Mouse (Mus musculus) MEL (cell line): Measurements from ENCODE around the gene Ltk. TPM values are rescaled to one million over a fixed set of nuclear protein-coding genes. Genes with fewer than 3 reads are reported as not detected.
A peak's percentile ranks its signal among the peaks of the same experiment; 100 is the strongest.

Source experiments
- DNase-seq: peaks from one replicate; pipeline ENCODE4 v3.0.0; 2011; ENCODE audit warnings: low read depth, low spot score
- H3K27ac ChIP-seq: 2 replicates; pipeline ENCODE4 v1.5.1; 2012; ENCODE audit warnings: low read depth, mild to moderate bottlenecking, control low read depth, low read length, moderate library complexity; ENCODE audit not compliant: control insufficient read depth
- H3K27me3 ChIP-seq, 2 experiments: fragments of 150-350 bp in 1 of 2; sonication (generic) in 1 of 2; 2 replicates each; pipeline ENCODE4 v1.6.1; 2012; ENCODE audit warnings: low read length in 2 of 2, mild to moderate bottlenecking in 2 of 2, improper control_type of control experiment in 1 of 2, moderate library complexity in 1 of 2; ENCODE audit not compliant: insufficient read depth in 2 of 2, control insufficient read depth in 1 of 2
- H3K36me3 ChIP-seq, 2 experiments: 2 replicates each; pipeline ENCODE4 v1.6.1; 2012 to 2014; ENCODE audit warnings: low read length in 2 of 2, improper control_type of control experiment in 1 of 2, inconsistent platforms in 1 of 2, mild to moderate bottlenecking in 1 of 2; ENCODE audit not compliant: insufficient read depth in 2 of 2, control insufficient read depth in 1 of 2
- H3K4me1 ChIP-seq, 2 experiments: fragments of 150-350 bp in 1 of 2; sonication (generic) in 1 of 2; 2 replicates each; pipeline ENCODE4 v1.6.1; 2012; ENCODE audit warnings: low read length in 2 of 2, improper control_type of control experiment in 1 of 2, mild to moderate bottlenecking in 1 of 2; ENCODE audit not compliant: insufficient read depth in 2 of 2, control insufficient read depth in 1 of 2
- H3K4me3 ChIP-seq, 2 experiments: fragments of 150-350 bp in 1 of 2; sonication (generic) in 1 of 2; 2 replicates each; pipeline ENCODE4 v1.5.1; 2012; ENCODE audit warnings: low read depth in 2 of 2, low read length in 2 of 2, mild to moderate bottlenecking in 2 of 2, moderate library complexity in 2 of 2, control low read depth in 1 of 2, improper control_type of control experiment in 1 of 2; ENCODE audit not compliant: control insufficient read depth in 1 of 2, insufficient read depth in 1 of 2
- H3K79me2 ChIP-seq: 2 replicates; pipeline ENCODE4 v1.6.1; 2012; ENCODE audit warnings: mild to moderate bottlenecking, low read length, moderate library complexity; ENCODE audit not compliant: control insufficient read depth, poor library complexity, insufficient read depth
- H3K9ac ChIP-seq: 2 replicates; pipeline ENCODE4 v1.6.1; 2012; ENCODE audit warnings: low read depth, mild to moderate bottlenecking, control low read depth, low read length, moderate library complexity; ENCODE audit not compliant: control insufficient read depth, poor library complexity, severe bottlenecking
- H3K9me3 ChIP-seq: fragments of 150-350 bp; sonication (generic); replicated peaks from 2 replicates; pipeline ENCODE4 v1.6.1; 2012; ENCODE audit warnings: mild to moderate bottlenecking, low read length, improper control_type of control experiment, moderate library complexity; ENCODE audit not compliant: insufficient read depth
- CHD1 ChIP-seq: IDR thresholded peaks from 2 replicates; pipeline ENCODE4 v1.6.1; 2012; ENCODE audit warnings: low read depth, mild to moderate bottlenecking, inconsistent platforms, low read length, improper control_type of control experiment
- CTCF ChIP-seq, 3 experiments: IDR thresholded peaks in 2 of 3; conservative IDR thresholded peaks in 1 of 3; 2 replicates each; pipeline ENCODE4 v1.5.1; 2011 to 2012; ENCODE audit warnings: low read length in 3 of 3, low read depth in 2 of 3, mild to moderate bottlenecking in 2 of 3, improper control_type of control experiment in 1 of 3, inconsistent platforms in 1 of 3, mixed read lengths in 1 of 3, moderate library complexity in 1 of 3; ENCODE audit not compliant: control insufficient read depth in 1 of 3, insufficient read depth in 1 of 3, poor library complexity in 1 of 3, severe bottlenecking in 1 of 3
- E2F4 ChIP-seq: IDR thresholded peaks from 2 replicates; pipeline ENCODE4 v1.6.1; 2011; ENCODE audit warnings: low read depth, low read length, improper control_type of control experiment, borderline replicate concordance
- ETS1 ChIP-seq: IDR thresholded peaks from 2 replicates; pipeline ENCODE4 v1.6.1; 2012; ENCODE audit warnings: low read depth, mild to moderate bottlenecking, inconsistent platforms, low read length, improper control_type of control experiment, moderate library complexity
- GABPA ChIP-seq: IDR thresholded peaks from 2 replicates; pipeline ENCODE4 v1.6.1; 2012; ENCODE audit warnings: low read depth, mild to moderate bottlenecking, inconsistent platforms, low read length, improper control_type of control experiment, moderate library complexity
- KAT2A ChIP-seq: conservative IDR thresholded peaks from 2 replicates; pipeline ENCODE4 v1.6.1; 2012; ENCODE audit warnings: low read depth, low read length, improper control_type of control experiment, inconsistent platforms
- MAX ChIP-seq: IDR thresholded peaks from 2 replicates; pipeline ENCODE4 v1.6.1; 2011; ENCODE audit warnings: low read length, improper control_type of control experiment
- MEF2A ChIP-seq: IDR thresholded peaks from 2 replicates; pipeline ENCODE4 v1.6.1; 2014; ENCODE audit warnings: low read depth, mild to moderate bottlenecking, inconsistent platforms, low read length, improper control_type of control experiment; ENCODE audit not compliant: poor library complexity, insufficient replicate concordance, severe bottlenecking; ENCODE audit errors: extremely low read depth
- MXI1 ChIP-seq: IDR thresholded peaks from 2 replicates; pipeline ENCODE4 v1.6.1; 2011; ENCODE audit warnings: mild to moderate bottlenecking, low read depth, low read length, improper control_type of control experiment
- MYB ChIP-seq: IDR thresholded peaks from 2 replicates; pipeline ENCODE4 v1.6.1; 2011; ENCODE audit warnings: mild to moderate bottlenecking, low read depth, low read length, improper control_type of control experiment
- MYC ChIP-seq: IDR thresholded peaks from 2 replicates; pipeline ENCODE4 v1.6.1; 2011; ENCODE audit warnings: low read depth, mild to moderate bottlenecking, low read length, improper control_type of control experiment, moderate library complexity
- NELFE ChIP-seq: IDR thresholded peaks from 2 replicates; pipeline ENCODE4 v1.6.1; 2011; ENCODE audit warnings: low read depth, low read length, improper control_type of control experiment
- POLR2A ChIP-seq, 2 experiments: IDR thresholded peaks; 2 replicates each; pipeline ENCODE4 v1.6.1; 2011 to 2012; ENCODE audit warnings: low read length in 2 of 2, mild to moderate bottlenecking in 2 of 2, control low read depth in 1 of 2, improper control_type of control experiment in 1 of 2, low read depth in 1 of 2, moderate library complexity in 1 of 2; ENCODE audit not compliant: control insufficient read depth in 1 of 2, insufficient read depth in 1 of 2, poor library complexity in 1 of 2
- POLR2AphosphoS2 ChIP-seq: IDR thresholded peaks from 2 replicates; pipeline ENCODE4 v1.6.1; 2011; ENCODE audit warnings: low read length, improper control_type of control experiment
- POLR2AphosphoS5 ChIP-seq: IDR thresholded peaks from 2 replicates; pipeline ENCODE4 v1.6.1; 2012; ENCODE audit warnings: low read depth, borderline replicate concordance, mild to moderate bottlenecking, inconsistent platforms, low read length, moderate library complexity, mixed read lengths
- RAD21 ChIP-seq: IDR thresholded peaks from 2 replicates; pipeline ENCODE4 v1.6.1; 2011; ENCODE audit warnings: mild to moderate bottlenecking, low read depth, low read length, improper control_type of control experiment
- SMC3 ChIP-seq: IDR thresholded peaks from 2 replicates; pipeline ENCODE4 v1.6.1; 2011; ENCODE audit warnings: low read depth, low read length, improper control_type of control experiment
- TBP ChIP-seq: IDR thresholded peaks from 2 replicates; pipeline ENCODE4 v1.8.0; 2011; ENCODE audit warnings: low read depth, low read length, improper control_type of control experiment
- TCF12 ChIP-seq: IDR thresholded peaks from 2 replicates; pipeline ENCODE4 v1.6.1; 2014; ENCODE audit warnings: low read depth, mild to moderate bottlenecking, inconsistent platforms, low read length, improper control_type of control experiment, moderate library complexity
- UBTF ChIP-seq: IDR thresholded peaks from 2 replicates; pipeline ENCODE4 v1.6.1; 2012; ENCODE audit warnings: low read depth, mild to moderate bottlenecking, inconsistent platforms, low read length, improper control_type of control experiment, moderate library complexity, borderline replicate concordance; ENCODE audit not compliant: insufficient read depth
- USF1 ChIP-seq: IDR thresholded peaks from 2 replicates; pipeline ENCODE4 v1.6.1; 2014; ENCODE audit warnings: low read depth, mild to moderate bottlenecking, inconsistent platforms, low read length, improper control_type of control experiment, moderate library complexity
- ZC3H11A ChIP-seq: IDR thresholded peaks from 2 replicates; pipeline ENCODE4 v1.6.1; 2012; ENCODE audit warnings: low read depth, mild to moderate bottlenecking, inconsistent platforms, low read length, improper control_type of control experiment
- ZKSCAN1 ChIP-seq: IDR thresholded peaks from 2 replicates; pipeline ENCODE4 v1.6.1; 2012; ENCODE audit warnings: low read depth, mild to moderate bottlenecking, inconsistent platforms, low read length, improper control_type of control experiment, moderate library complexity
- ZMIZ1 ChIP-seq: IDR thresholded peaks from 2 replicates; pipeline ENCODE4 v1.6.1; 2012; ENCODE audit warnings: low read depth, mild to moderate bottlenecking, inconsistent platforms, low read length, improper control_type of control experiment, moderate library complexity
- ZNF384 ChIP-seq: IDR thresholded peaks from 2 replicates; pipeline ENCODE4 v1.6.1; 2012; ENCODE audit warnings: low read depth, mild to moderate bottlenecking, inconsistent platforms, low read length, improper control_type of control experiment
- polyA plus RNA-seq, 2 experiments: library from polyadenylated mRNA; stranded (reverse) in 1 of 2; unstranded in 1 of 2; fragments of >175 nt in 1 of 2; fragments of >200 nt in 1 of 2; gene quantifications; 2 replicates each; pipeline versions ENCODE4 v1.2.1 to v1.2.4; 2012; ENCODE audit warnings: low replicate concordance in 2 of 2, low read depth in 1 of 2; ENCODE audit not compliant: insufficient read length in 2 of 2, insufficient read depth in 1 of 2, missing spikeins in 1 of 2
- total RNA-seq: library from RNA; depleted of rRNA; stranded (reverse); fragments of 300-350 nt; gene quantifications from 2 replicates; pipeline ENCODE4 v1.2.3, GENCODE M21; 2012

Ltk gene
- total and polyA plus RNA-seq, 3 experiments = 0.23 to 2.5 TPM; not detected in 1

- no peak overlapping the region for H3K27ac ChIP-seq
- peak overlapping the region; percentile 48 to 67 for H3K4me3 ChIP-seq
- no peaks in the 10 kb centered on the region for H3K4me1 ChIP-seq
- H3K36me3 ChIP-seq = no peaks in the 10 kb centered on the region
- TF ChIP-seq TBP (no peak), KAT2A (no peak), ZKSCAN1 (no peak), POLR2A (IDR thresholded peaks at IDR 0.05; ENCODE audit: control insufficient read depth in 1 of 2, insufficient read depth in 1 of 2, low read depth in 1 of 2, low read length in 2 of 2, poor library complexity in 1 of 2) (no peak), CHD1 (no peak), USF1 (no peak)
- H3K9ac ChIP-seq = peak overlapping the region; percentile 59
- peak; percentile 24 for DNase-seq
- no peaks in the 10 kb centered on the region for H3K27me3 ChIP-seq
- no peaks in the 10 kb centered on the region for H3K9me3 ChIP-seq
- no peaks in the 10 kb centered on the region for H3K79me2 ChIP-seq
Observed at GRCm38 (mm10) chr2:119758101-119758843, 2.0 kb downstream of the Ltk start.

DNA sequence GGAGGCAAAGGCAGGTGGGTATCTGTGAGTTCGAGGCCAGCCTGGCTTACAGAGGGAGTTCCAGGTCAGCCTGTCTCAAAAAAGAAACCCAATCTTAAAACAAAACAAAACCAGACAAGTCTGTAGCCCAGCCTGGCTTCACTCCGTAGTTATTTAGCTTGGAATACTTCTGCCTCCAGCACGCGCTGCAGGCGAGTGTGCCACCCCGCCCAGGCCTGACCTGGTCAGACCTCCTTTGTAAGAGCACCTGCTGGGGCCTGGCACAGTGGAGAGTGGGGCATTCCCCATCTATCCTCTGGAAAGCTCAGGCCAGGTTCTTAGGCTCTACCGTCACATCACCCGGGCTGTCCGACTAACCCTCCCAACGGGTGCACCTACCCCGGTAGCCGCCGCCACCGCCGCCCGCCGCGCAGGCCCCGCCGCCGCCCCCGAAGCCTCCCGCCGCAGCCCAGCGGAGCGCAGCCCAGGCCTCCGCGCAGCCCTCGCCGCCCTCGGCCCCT, 2.6 kb downstream of the Ltk start:
- Histone ChIP-seq H3K27ac (no peak overlapping the region), H3K9ac (peak overlapping the region; percentile 59), H3K4me1 (no peaks in the 10 kb centered on the region), H3K4me3 (peak overlapping the region; percentile 48 to 67; a peak in 3 of 4 replicates), H3K79me2 (no peaks in the 10 kb centered on the region), H3K36me3 (no peaks in the 10 kb centered on the region), H3K27me3 (no peaks in the 10 kb centered on the region), H3K9me3 (no peaks in the 10 kb centered on the region)
- no peak for DNase-seq
- no peak for TF ChIP-seq MEF2A
- TF ChIP-seq NELFE = no peak
- no peak for TF ChIP-seq MYC
- no peak for TF ChIP-seq ZC3H11A
- TF ChIP-seq POLR2AphosphoS5 = no peak
- TF ChIP-seq ETS1 = no peak
- no peak for TF ChIP-seq UBTF
- no peak for TF ChIP-seq ZNF384
- TF ChIP-seq MYB = no peak
- no peak for TF ChIP-seq CTCF (IDR thresholded peaks at IDR 0.05 in 2 of 3, conservative IDR thresholded peaks at IDR 0.05 in 1 of 3; ENCODE audit: control insufficient read depth in 1 of 3, insufficient read depth in 1 of 3, low read depth in 2 of 3, low read length in 3 of 3, poor library complexity in 1 of 3, severe bottlenecking in 1 of 3)
- TF ChIP-seq TCF12 = no peak
- TF ChIP-seq POLR2AphosphoS2 = no peak
- TF ChIP-seq E2F4 = no peak
- TF ChIP-seq SMC3 = no peak
- TF ChIP-seq RAD21 = no peak
- no peak for TF ChIP-seq ZMIZ1
- TF ChIP-seq MXI1 = no peak
- no peak for TF ChIP-seq GABPA
- TF ChIP-seq MAX = no peak
